Mouse (Mus musculus): ENCODE results near the gene Gm8947.

Gene Gm8947

DNA sequence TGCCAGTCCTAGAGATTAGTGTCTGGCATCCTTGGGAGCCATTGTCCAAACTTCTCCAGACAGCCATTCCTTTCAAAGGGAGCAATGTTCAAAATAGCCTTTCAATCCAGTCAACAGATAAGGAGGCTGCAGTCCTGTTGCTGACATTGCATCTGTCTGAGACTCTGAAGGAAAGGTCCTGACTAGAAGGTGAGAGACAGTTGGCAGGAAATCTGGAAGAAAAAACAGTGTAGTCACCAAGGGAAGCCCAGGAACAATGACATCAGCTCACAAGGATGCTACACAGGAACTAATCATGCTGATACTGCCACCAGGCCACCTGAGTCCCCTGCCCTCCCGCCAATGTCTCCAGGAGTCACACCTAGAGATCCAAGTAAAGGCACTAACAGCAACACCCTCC lies 31.2 kb downstream of the Gm8947 start:
- DNase-seq (ENCODE audit: low read depth, low spot score), result no peak

DNA sequence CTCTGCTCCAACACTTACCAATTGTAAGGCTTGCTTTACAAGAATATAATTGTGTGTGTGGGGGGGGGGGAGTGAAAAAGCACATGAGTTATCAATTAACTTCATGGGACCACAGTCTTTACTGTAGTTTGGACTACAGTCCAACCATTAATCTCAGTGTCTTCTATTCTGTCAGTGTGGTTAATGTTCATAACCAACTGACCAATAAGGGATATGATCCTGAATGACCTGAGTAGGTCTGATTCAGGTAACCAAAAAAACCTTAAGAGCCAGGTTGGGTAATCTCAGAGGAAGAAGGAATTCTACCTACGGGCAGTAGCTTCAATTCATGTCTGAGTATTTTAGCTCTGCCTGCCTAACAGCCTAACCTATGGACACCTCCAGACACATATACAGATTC lies 32.4 kb downstream of the Gm8947 start:
- DNase-seq (ENCODE audit: low read depth, low spot score), result no peak

DNA sequence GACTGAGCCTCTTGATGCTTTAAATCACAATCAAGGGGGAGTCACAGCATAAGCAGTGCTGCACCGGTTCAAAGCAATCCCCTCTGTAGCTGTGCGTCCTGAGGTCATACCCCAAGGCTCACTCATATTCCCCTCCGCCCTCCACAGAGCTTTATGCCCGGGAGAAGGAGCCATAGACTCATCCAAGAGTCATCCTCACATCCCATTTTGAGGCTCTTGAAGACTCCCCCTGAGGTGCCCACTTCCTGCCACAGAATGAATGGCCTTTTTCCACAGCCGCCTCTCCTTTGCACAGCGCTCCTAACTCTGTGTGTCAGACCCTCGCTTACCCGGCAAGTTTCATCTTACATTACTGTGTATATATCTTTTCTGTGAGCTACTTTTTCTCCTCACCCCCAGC lies 35.3 kb downstream of the Gm8947 start:
- no peak for DNase-seq (ENCODE audit: low read depth, low spot score)

DNA sequence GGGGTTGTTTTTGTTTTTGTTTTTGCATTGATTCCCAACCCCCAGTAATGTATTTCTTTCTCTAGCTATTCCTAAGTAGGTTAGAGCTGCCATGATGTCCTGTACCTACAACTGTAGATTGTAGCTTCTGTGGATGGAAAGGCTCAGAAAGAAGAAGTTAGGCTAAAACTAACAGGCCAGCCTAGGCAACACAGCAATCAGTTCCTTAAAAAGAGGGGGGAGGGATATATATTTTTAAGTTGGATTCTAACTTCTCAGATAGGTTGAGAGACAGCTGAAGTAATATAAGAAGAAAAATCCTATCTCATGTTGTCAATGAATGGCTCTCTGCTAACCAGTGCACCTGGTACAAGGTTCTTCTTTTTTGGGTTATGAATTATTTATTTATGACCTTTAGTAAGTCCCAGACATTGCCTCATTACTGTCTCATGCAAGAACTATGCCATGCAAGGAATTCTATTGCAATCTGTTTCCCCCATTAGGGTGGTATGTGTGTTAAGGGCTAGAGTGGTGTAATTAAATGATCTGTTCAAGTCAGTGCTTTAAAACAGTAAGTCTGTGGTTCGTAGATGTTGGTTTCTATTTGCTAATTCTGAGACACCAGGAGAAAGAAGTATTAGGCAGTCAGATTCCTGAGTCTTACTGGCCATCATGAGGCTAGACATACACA lies 36.3 kb downstream of the Gm8947 start:
- DNase-seq (ENCODE audit: low read depth, low spot score), result no peak

DNA sequence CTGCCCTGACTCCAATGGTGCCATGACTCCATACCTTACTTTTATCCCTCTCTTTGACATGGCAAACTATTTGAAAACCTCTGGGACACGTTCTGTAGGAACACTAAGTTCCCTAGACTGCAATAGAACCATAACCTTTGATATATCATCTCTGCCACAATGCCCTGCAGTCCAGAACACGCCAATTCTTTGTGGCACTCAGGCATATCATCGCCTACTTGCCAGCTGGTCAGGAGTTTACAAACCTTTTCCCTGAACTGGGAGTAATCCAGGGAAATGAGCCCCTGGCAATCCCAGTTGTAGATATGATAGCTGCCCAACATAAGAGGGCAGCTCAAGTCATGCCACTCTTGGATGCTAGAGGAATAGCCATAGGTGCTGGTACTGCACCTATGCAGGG lies 40.2 kb downstream of the Gm8947 start:
- no peak for DNase-seq (ENCODE audit: low read depth, low spot score)

DNA sequence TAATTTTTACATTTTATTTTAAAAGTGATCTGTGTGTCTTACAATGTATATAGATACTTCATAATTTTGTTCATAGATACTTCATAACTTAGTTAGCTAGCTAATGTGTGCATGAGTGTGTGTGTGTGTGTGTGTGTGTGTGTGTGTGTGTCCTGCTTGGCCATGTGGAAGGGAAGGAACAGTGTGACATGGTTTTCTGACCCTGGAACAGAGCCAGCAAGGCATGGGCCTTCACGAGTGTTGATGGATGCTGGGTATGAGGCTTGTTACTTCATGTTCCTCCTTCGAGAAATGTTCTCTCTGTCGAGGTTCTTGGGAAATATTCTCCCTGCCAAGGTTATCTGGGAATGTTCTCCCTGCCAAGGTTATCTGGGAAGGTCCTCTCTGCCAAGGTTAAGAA lies 41.6 kb downstream of the Gm8947 start:
- no peak for DNase-seq (ENCODE audit: low read depth, low spot score)

DNA sequence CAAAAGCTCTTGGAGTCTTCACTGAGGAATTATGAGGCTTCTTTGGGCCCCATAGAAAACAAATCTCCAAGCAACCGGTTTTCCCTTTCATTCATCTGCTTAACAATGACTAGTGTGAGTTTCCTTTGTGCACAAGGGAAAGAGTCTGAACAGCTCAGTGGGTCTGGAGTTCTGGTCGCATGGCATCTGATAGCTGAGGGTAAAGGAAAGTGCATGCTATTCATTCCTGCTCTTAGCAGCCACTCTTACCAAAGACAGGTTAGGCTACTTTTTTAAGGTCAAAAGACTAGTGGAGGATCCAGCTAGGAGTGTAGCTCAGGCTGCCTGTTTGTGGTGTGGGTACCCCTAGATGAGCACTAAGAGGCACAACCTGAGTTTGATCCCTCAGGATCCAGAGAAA lies 43.4 kb downstream of the Gm8947 start:
- no peak for DNase-seq (ENCODE audit: low read depth, low spot score)

DNA sequence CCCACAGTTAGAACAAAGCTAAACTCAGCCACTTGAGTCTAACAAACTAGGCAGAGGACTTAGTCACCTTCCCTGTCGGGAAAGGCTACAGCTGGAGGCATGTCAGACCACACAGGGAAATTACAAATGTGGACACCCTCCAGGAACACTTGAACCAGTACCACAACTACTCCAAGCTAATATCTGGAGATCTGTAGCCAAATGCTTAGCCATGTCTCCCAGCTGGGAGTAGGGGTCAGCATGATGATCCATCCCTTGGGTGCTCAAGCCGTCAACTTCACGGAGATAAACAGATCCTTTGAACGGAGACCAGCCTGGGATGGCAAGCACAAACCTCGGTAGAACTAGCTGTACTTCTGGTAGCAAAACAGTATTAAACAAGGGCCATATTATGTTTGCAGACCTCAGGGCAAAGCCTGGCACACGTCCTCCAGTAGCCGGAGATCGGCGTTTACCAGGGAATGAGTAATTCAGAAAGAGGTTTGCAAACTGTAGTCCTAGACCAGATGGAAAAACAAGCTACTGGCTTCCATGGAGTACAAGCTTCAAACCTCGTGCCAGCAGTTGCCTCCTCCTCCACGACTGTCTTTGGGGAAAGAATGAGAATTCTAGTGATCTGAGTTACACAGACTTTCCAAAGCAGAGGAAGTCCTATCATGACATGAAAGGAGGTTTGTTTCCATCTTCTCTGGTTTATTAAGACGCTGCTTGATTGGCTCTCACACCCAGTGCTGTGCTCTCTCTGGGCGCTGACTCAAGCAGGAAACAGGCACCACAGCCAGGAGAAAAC lies 44.2 kb downstream of the Gm8947 start:
- DNase-seq (ENCODE audit: low read depth, low spot score), result peak; percentile 79

DNA sequence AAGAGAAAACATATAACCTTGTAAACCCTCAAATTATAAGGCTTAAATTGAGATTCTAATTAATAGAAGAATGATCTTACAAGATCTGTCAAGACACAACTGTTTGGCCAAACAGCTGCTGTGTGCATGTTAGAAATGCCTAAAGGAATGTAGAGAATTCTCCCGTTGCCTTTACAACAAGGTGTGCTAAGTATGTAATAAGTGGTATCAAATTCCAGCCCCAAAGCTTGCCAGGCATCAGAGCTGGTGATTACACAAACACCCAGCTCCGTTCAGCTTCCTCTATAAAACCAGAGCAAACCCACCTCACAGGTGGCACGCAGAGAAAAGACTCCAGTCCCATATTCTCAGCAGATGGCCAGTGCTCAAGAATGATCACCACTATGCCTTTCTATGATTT lies 45.6 kb downstream of the Gm8947 start:
- DNase-seq (ENCODE audit: low read depth, low spot score), result no peak

DNA sequence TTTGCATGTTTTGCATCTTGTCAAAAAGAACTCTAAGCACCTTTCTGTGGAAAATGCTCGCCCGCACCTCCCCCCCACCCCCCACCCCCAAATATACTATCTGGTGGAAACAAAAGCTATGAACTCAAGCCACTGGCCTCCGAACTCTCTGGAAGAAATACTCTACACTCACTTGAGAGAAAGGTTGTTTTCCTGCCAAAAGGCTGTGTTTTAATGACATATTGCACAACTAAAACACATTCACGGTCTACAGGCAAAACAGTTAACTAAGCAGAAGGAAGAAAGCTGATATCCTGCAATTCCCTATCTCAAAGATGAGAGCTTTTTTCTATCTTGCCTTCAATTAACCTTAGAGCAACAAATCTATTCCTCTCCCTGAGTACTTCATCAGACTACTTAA lies 51.2 kb downstream of the Gm8947 start:
- peak; percentile 23 for DNase-seq (ENCODE audit: low read depth, low spot score)

Measured in skeletal muscle tissue, adult 2 months (tissue).